Mouse (Mus musculus): ENCODE data around the gene Tuba1a. TPM values are rescaled to one million over a fixed set of nuclear protein-coding genes. Genes with fewer than 3 reads are reported as not detected.
"Not testable (repeated sequence)": the region's sequence is repeated elsewhere in the genome, so short reads cannot be mapped to it uniquely, and the experiment has no call there.

The Tuba1a gene
- total RNA-seq, 2 experiments from 2014 or later: 27.6 to 30.1 TPM

- no peak for DNase-seq
- intact Hi-C loops (cut with DNase I): no loop called here
Measured at GRCm38 (mm10) chr15:98930998-98931397, 22.5 kb downstream of the Tuba1a start.

GRCm38 (mm10) chr15:98930017-98930734 is 23.3 kb downstream of the Tuba1a start:
- intact Hi-C loops (cut with DNase I): no loop called here

GRCm38 (mm10) chr15:98928598-98929240 is 24.8 kb downstream of the Tuba1a start:
- peak; percentile 31 to 51 for DNase-seq
- intact Hi-C loops (cut with DNase I): loop anchor here (1.0 to 5.0 kb wide), 2 partner anchors 36 to 51 kb away; no protein-coding TSS in a partner anchor

More at GRCm38 (mm10) chr15:98930017-98930734, 23.3 kb downstream of the Tuba1a start:
- DNase-seq: no peak

GRCm38 (mm10) chr15:98927566-98927965 is 25.9 kb downstream of the Tuba1a start:
- intact Hi-C loops (cut with DNase I): loop anchor here (5.0 kb wide), 1 partner anchor 50 kb away; no protein-coding TSS in a partner anchor
- DNase-seq: no peak

- intact Hi-C loops (cut with DNase I): loop anchor here (5.0 kb wide), 1 partner anchor 47 kb away; no protein-coding TSS in a partner anchor
- DNase-seq: no peak
Measured at GRCm38 (mm10) chr15:98924682-98925081, 28.8 kb downstream of the Tuba1a start.

- intact Hi-C loops (cut with DNase I): no loop called here
- no peak for DNase-seq
Measured at GRCm38 (mm10) chr15:98923031-98923537, 30.4 kb downstream of the Tuba1a start.

- DNase-seq: no peak
- intact Hi-C loops (cut with DNase I): no loop called here
Measured at GRCm38 (mm10) chr15:98922581-98922980, 30.9 kb downstream of the Tuba1a start.

- DNase-seq: no peak
- intact Hi-C loops (cut with DNase I): no loop called here
Measured at GRCm38 (mm10) chr15:98921510-98921909, 32.0 kb downstream of the Tuba1a start.

- intact Hi-C loops (cut with DNase I): loop anchor here (5.0 kb wide), 1 partner anchor 36 kb away; no protein-coding TSS in a partner anchor
- DNase-seq: not testable (repeated sequence)
Measured at GRCm38 (mm10) chr15:98918499-98918895, 35.0 kb downstream of the Tuba1a start.

GRCm38 (mm10) chr15:98917538-98918498 is 35.7 kb downstream of the Tuba1a start, which contains the start of gene Lmbr1l:
Gene Lmbr1l, minus strand, starts transcription at chr15:98918231.
- intact Hi-C loops (cut with DNase I): loop anchor here (5.0 kb wide), 1 partner anchor 36 kb away; no protein-coding TSS in a partner anchor
- DNase-seq: peak; percentile 99

- peak in 1 of 2 experiments; percentile 28 for DNase-seq
- intact Hi-C loops (cut with DNase I): loop anchor here (5.0 kb wide), 1 partner anchor 35 kb away; no protein-coding TSS in a partner anchor
Measured at GRCm38 (mm10) chr15:98917091-98917490, 36.4 kb downstream of the Tuba1a start.

GRCm38 (mm10) chr15:98916016-98916415 is 37.5 kb downstream of the Tuba1a start:
- intact Hi-C loops (cut with DNase I): loop anchor here (5.0 kb wide), 1 partner anchor 34 kb away; no protein-coding TSS in a partner anchor
- DNase-seq: no peak

- intact Hi-C loops (cut with DNase I): loop anchor here (5.0 kb wide), 1 partner anchor 33 kb away; no protein-coding TSS in a partner anchor
- DNase-seq: no peak
Measured at GRCm38 (mm10) chr15:98914903-98915302, 38.6 kb downstream of the Tuba1a start.

GRCm38 (mm10) chr15:98904692-98905091 is 48.8 kb downstream of the Tuba1a start:
- intact Hi-C loops (cut with DNase I): no loop called here
- DNase-seq: no peak

- intact Hi-C loops (cut with DNase I): no loop called here
- no peak for DNase-seq
Measured at GRCm38 (mm10) chr15:98902600-98902999, 50.9 kb downstream of the Tuba1a start.

- intact Hi-C loops (cut with DNase I): no loop called here
- DNase-seq: no peak
Measured at GRCm38 (mm10) chr15:98901530-98901929, 52.0 kb downstream of the Tuba1a start.

All from gastrocnemius, postnatal 36 days (tissue).